Mouse (Mus musculus) embryonic facial prominence, embryonic 10.5 days (tissue): Measurements from ENCODE around the gene Wdr18. TPM values are rescaled to one million over a fixed set of nuclear protein-coding genes. Genes with fewer than 3 reads are reported as not detected.
A peak's percentile ranks its signal among the peaks of the same experiment; 100 is the strongest.

Experiments used
- DNase-seq: peaks from one replicate; pipeline ENCODE4 v3.0.0-alpha.2; 2017; ENCODE audit warnings: low spot score
- H3K27ac ChIP-seq: fragments of 300-500 bp; sonication (generic); replicated peaks from 2 replicates; pipeline ENCODE4 v1.5.1; 2016; ENCODE audit warnings: mild to moderate bottlenecking
- H3K27me3 ChIP-seq: fragments of 300-500 bp; sonication (generic); replicated peaks from 2 replicates; pipeline ENCODE4 v1.6.1; 2016; ENCODE audit warnings: low read depth, mild to moderate bottlenecking; ENCODE audit not compliant: poor library complexity, severe bottlenecking
- H3K36me3 ChIP-seq: fragments of 300-500 bp; sonication (generic); replicated peaks from 2 replicates; pipeline ENCODE4 v1.6.1; 2016; ENCODE audit warnings: mild to moderate bottlenecking, moderate library complexity
- H3K4me1 ChIP-seq: fragments of 300-500 bp; sonication (generic); 2 replicates; pipeline ENCODE4 v1.6.1; 2016
- H3K4me3 ChIP-seq: fragments of 300-500 bp; sonication (generic); 2 replicates; pipeline ENCODE4 v1.5.1; 2016; ENCODE audit warnings: mild to moderate bottlenecking, moderate library complexity
- H3K9me3 ChIP-seq: fragments of 300-500 bp; sonication (generic); 2 replicates; pipeline ENCODE4 v1.6.1; 2016; ENCODE audit warnings: mild to moderate bottlenecking
- WGBS: fragments of 180-500 bp; shearing (Covaris S2); methylation state at CpG from one replicate; pipeline ENCODE4 v1.1.7; 2016; 5-methylcytosine and 5-hydroxymethylcytosine counted together
- polyA plus RNA-seq: library from polyadenylated mRNA; unstranded; fragments of >200 nt; fragmentation: Nextera tagmentation; extraction: Ambion mirVana; gene quantifications from 2 replicates; pipeline ENCODE4 v1.2.1, GENCODE M21; 2016

The Wdr18 gene
- polyA plus RNA-seq, 1 experiment from 2014 or later, result 166 TPM

DNA sequence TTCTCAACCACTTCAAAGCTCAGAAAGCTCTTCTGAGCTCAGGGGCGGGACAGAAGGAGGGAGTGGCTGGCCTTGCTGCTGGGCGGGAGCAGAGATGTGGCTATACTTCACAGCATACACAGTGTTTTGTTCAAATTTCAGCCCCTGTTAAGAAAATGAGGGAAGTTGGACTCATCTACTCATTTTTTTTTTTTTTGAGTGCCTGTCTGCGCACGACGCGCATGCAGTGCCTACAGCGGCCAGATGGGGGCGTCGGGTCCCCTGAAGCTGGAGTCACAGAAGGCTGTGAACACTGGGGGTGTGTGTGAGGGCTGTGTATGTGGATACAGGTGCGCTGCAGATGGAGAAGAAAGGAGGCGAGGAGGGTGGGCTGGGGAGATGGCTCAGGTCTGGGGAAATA lies 27.0 kb downstream of the Wdr18 start:
- Histone ChIP-seq H3K4me3 (peak overlapping the region; percentile 69), H3K36me3 (peaks cover 15% of the 10 kb centered on the region), H3K4me1 (peaks cover 68% of the 10 kb centered on the region), H3K27ac (peak overlapping the region; percentile 90), H3K27me3 (peaks cover 36% of the 10 kb centered on the region), H3K9me3 (peaks cover 9% of the 10 kb centered on the region; the same call in 1 of the 2 replicates)
- WGBS, result 4% methylated on average over 11 of the region's 11 CpGs
- DNase-seq, result peak; percentile 91

- WGBS, result 10% methylated on average over 27 of the region's 27 CpGs
- H3K27me3 ChIP-seq, result peaks cover 36% of the 10 kb centered on the region
Measured at GRCm38 (mm10) chr10:79987771-79988505, 28.0 kb downstream of the Wdr18 start.

GRCm38 (mm10) chr10:79988506-79989271 lies 28.7 kb downstream of the Wdr18 start, which contains the start of gene Cnn2:
TSS of gene Cnn2 (plus strand) at chr10:79988584.
- WGBS, result under 1% methylated on average over 59 of the region's 59 CpGs
- peak; percentile 87 for DNase-seq
- Histone ChIP-seq H3K27me3 (peaks cover 36% of the 10 kb centered on the region), H3K36me3 (peaks cover 32% of the 10 kb centered on the region), H3K4me3 (peak within 1 kb of the TSS; percentile 69), H3K27ac (peak within 1 kb of the TSS; percentile 90), H3K9me3 (peaks cover 9% of the 10 kb centered on the region; the same call in 1 of the 2 replicates), H3K4me1 (peaks cover 53% of the 10 kb centered on the region)

More at GRCm38 (mm10) chr10:79987771-79988505, 28.0 kb downstream of the Wdr18 start:
- peak; percentile 48 for DNase-seq
- Histone ChIP-seq H3K4me1 (peaks cover 60% of the 10 kb centered on the region), H3K4me3 (peak overlapping the region; percentile 69), H3K36me3 (peaks cover 25% of the 10 kb centered on the region), H3K9me3 (peaks cover 9% of the 10 kb centered on the region; the same call in 1 of the 2 replicates), H3K27ac (peak overlapping the region; percentile 90)

DNA sequence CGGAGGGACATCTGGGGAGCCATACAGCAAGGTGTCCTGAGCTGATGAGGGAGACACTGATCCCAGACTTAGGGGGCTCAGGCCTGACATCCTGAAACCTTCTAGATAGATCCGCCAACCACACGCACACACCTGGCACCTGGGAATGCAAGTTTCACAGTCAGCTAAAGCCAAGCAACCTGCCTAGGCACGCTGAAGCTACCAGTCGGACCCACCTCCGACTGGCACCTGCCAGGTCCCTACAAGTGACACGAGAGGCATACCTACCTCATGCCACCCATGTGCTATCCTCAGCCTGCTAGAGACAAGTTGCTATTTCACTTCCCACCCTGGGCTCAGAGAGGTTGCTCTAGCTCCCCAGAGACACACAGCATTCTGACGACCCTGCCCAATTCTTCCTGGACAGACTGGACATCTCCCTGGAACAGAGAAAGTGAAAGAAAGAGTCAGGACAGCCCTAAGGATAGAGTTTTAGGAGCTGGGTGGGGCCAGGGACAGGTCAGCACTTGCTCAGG lies 29.4 kb downstream of the Wdr18 start:
- Histone ChIP-seq H3K36me3 (peaks cover 39% of the 10 kb centered on the region), H3K27me3 (peaks cover 36% of the 10 kb centered on the region), H3K4me1 (peaks cover 53% of the 10 kb centered on the region), H3K4me3 (peak overlapping the region; percentile 69), H3K9me3 (peaks cover 9% of the 10 kb centered on the region; the same call in 1 of the 2 replicates), H3K27ac (peak overlapping the region; percentile 90)
- WGBS, result 28% methylated on average over 8 of the region's 8 CpGs
- DNase-seq, result no peak

DNA sequence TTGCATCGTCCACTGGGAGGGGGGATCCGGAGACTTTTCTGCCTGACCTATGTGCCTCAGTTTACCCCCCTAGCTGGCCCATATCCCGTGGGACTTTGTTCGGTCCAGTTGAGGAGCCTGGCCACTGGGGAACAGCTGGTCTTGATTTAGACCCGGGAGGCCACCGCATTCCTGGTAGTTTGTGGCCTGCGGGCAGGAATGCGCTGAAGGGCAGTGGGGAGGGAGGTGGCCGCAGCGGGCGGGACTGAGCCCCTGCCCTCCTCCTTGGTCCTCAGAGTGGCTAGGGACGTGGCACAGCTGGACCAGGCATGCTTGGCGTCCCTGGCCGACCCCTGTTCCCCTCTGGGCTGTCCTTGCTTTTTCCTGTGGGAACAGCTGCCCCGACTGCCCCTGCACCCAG lies 29.9 kb downstream of the Wdr18 start:
- WGBS, result 6% methylated on average over 15 of the region's 15 CpGs
- Histone ChIP-seq H3K27me3 (peaks cover 36% of the 10 kb centered on the region), H3K9me3 (peaks cover 9% of the 10 kb centered on the region; the same call in 1 of the 2 replicates), H3K4me1 (peaks cover 53% of the 10 kb centered on the region), H3K27ac (peak overlapping the region; percentile 90), H3K36me3 (peaks cover 44% of the 10 kb centered on the region), H3K4me3 (peak overlapping the region; percentile 69)
- DNase-seq, result peak; percentile 82

DNA sequence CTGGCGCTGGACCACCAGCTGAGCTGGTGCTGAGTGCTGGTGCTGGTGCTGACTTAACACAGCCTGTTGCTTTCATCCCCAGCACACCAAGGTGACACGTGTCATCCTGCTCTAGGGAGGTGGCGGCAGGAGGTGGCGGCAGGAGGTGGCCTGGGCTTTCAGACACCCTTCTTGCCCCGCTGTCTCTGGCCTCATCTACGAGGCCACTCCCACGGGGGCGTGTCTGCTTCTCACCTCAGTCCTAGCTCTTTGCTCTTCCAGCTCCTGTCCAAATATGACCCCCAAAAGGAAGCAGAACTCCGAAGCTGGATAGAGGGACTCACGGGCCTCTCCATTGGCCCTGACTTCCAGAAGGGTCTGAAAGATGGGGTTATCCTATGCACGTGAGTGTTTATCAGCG lies 31.1 kb downstream of the Wdr18 start:
- WGBS, result 69% methylated on average over 12 of the region's 12 CpGs
- H3K4me3 ChIP-seq, result peak overlapping the region; percentile 69; the same call in 1 of the 2 replicates
- peaks cover 50% of the 10 kb centered on the region for H3K4me1 ChIP-seq
- DNase-seq, result no peak
- H3K27ac ChIP-seq, result no peak overlapping the region
- H3K9me3 ChIP-seq, result peaks cover 9% of the 10 kb centered on the region; the same call in 1 of the 2 replicates
- peaks cover 36% of the 10 kb centered on the region for H3K27me3 ChIP-seq
- H3K36me3 ChIP-seq, result peaks cover 52% of the 10 kb centered on the region

GRCm38 (mm10) chr10:79991548-79991947 lies 31.6 kb downstream of the Wdr18 start:
- 87% methylated on average over 6 of the region's 6 CpGs for WGBS
- 0 out of 2 replicates have a peak overlapping the region, but pooled peaks have one; percentile 69 for H3K4me3 ChIP-seq
- H3K4me1 ChIP-seq, result peaks cover 49% of the 10 kb centered on the region

DNA sequence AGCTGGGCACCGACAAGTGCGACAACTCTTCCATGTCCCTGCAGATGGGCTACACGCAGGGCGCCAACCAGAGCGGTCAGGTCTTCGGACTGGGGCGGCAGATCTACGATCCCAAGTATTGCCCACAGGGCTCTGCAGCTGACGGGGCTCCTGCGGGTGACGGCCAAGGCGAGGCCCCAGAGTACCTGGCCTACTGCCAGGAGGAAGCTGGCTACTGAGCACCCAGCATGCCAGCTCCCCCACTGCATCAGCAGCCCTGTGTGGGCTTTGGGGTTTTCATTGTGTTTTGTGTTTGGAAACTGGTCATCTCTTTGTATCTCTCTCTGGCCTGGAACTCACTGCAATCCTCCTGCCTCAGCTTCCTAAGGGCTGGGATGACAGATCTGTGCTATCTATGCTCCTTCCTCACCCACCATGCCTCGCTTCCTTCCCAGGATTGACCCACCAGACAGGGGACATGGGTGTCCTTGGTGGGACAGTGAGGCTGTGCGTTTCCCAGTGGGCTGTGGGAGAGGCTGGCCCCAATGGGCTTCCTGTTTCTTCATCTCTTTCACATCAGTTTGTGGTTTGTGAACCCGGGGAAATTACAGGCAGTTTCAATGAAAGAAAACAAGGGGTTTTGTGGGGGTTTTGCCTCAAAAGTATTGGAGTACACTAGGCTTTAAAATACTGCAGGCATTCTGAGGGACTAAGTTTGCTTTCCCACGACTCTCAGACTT lies 34.6 kb downstream of the Wdr18 start:
- peaks cover 52% of the 10 kb centered on the region for H3K36me3 ChIP-seq
- WGBS, result 93% methylated on average over 16 of the region's 16 CpGs

More at GRCm38 (mm10) chr10:79991548-79991947, 31.6 kb downstream of the Wdr18 start:
- no peak for DNase-seq
- H3K9me3 ChIP-seq, result peaks cover 9% of the 10 kb centered on the region; the same call in 1 of the 2 replicates
- no peak overlapping the region for H3K27ac ChIP-seq
- H3K27me3 ChIP-seq, result peaks cover 36% of the 10 kb centered on the region
- H3K36me3 ChIP-seq, result peaks cover 52% of the 10 kb centered on the region

DNA sequence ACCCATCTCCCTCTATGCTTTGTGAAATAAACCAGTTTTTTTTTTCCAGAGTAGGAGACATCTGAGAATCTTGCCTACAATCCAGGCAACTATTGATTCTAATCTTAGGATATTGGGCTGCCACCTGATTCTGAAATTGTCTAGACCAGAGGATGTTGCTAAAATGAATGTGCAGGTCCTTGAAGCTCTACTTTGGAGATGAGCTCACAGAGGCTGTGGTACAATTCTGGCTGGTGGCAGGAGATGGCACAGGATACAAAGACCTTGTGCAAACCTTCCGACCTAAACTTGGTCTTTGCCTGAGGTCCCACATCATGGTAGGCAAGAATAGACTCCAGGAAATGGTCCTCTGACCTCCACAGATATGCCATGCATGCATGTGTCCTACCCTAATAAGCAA lies 35.7 kb downstream of the Wdr18 start:
- DNase-seq, result no peak
- Histone ChIP-seq H3K9me3 (peaks cover 9% of the 10 kb centered on the region; the same call in 1 of the 2 replicates), H3K4me1 (peaks cover 33% of the 10 kb centered on the region), H3K4me3 (peak overlapping the region; percentile 68; the same call in 1 of the 2 replicates), H3K36me3 (peaks cover 51% of the 10 kb centered on the region), H3K27me3 (peaks cover 35% of the 10 kb centered on the region), H3K27ac (no peak overlapping the region; the same call in 1 of the 2 replicates)
- WGBS, result 87% methylated on average over 1 of the region's 1 CpGs

More for the DNA sequence above, 34.6 kb downstream of the Wdr18 start:
- no peak for DNase-seq
- Histone ChIP-seq H3K4me3 (no peak overlapping the region), H3K4me1 (peaks cover 40% of the 10 kb centered on the region), H3K27ac (no peak overlapping the region), H3K9me3 (peaks cover 9% of the 10 kb centered on the region; the same call in 1 of the 2 replicates), H3K27me3 (peaks cover 31% of the 10 kb centered on the region)

GRCm38 (mm10) chr10:79996272-79997033 lies 36.5 kb downstream of the Wdr18 start, which contains the start of gene Abca7:
TSS of gene Abca7 (plus strand) at chr10:79996494.
- Histone ChIP-seq H3K27me3 (peaks cover 42% of the 10 kb centered on the region), H3K4me3 (peak within 1 kb of the TSS; percentile 68), H3K27ac (peak within 1 kb of the TSS; percentile 82), H3K4me1 (peaks cover 28% of the 10 kb centered on the region), H3K9me3 (peaks cover 4% of the 10 kb centered on the region; the same call in 1 of the 2 replicates), H3K36me3 (peaks cover 42% of the 10 kb centered on the region)
- WGBS, result under 1% methylated on average over 34 of the region's 34 CpGs
- DNase-seq, result peak; percentile 97
